Comparison of ENCODE assay signal across 13 mouse cellular contexts in the genomic region with DNA sequence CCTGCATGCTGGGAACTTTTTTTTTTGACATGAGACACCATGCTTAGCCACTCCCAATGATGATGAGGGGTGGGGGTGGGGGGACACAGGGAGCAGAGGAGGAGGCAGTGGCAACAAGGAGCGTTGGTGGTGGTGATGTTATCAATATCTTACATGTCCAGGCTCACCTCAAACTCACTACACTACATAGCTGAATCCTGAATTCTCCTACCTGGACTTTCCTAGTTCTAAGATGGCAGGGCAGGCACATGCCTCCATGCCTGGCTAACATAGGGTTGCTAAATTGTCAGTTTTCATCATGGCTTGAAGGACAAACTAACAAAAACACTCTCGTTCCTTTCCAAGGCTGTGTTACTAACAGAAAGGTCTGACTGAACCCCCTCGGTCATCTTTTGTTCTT.
"Had no signal": no experiment of that assay in that cellular context is flagged by ENCODE, and none has a peak within 500 bp of the region (broad histone marks: within the 10 kb centered on the region; RNA-seq: fewer than 3 reads in every experiment).

No protein-coding gene starts in this region.

- H3K9ac ChIP-seq: liver, embryonic 13.5 days; liver, postnatal 0 days; lung, embryonic 15.5 days; midbrain, embryonic 13.5 days; neural tube, embryonic 15.5 days had no signal

- H3K27ac ChIP-seq: liver, embryonic 13.5 days; lung, embryonic 15.5 days; midbrain, embryonic 13.5 days; neural tube, embryonic 15.5 days had no signal

- H3K4me3 ChIP-seq: liver, embryonic 13.5 days; lung, embryonic 15.5 days; midbrain, embryonic 13.5 days; myocyte; neural tube, embryonic 15.5 days had no signal

- ATAC-seq: intestine, embryonic 16.5 days; liver, postnatal 0 days; midbrain, embryonic 13.5 days had no signal

- H3K9me3 ChIP-seq: liver, embryonic 13.5 days; lung, embryonic 15.5 days; midbrain, embryonic 13.5 days; neural tube, embryonic 15.5 days had no signal

- H3K4me2 ChIP-seq: liver, embryonic 13.5 days; lung, embryonic 15.5 days; midbrain, embryonic 13.5 days; neural tube, embryonic 15.5 days had no signal

- H3K27me3 ChIP-seq: liver, embryonic 13.5 days; lung, embryonic 15.5 days; midbrain, embryonic 13.5 days; neural tube, embryonic 15.5 days had no signal

- H3K36me3 ChIP-seq: liver, embryonic 13.5 days; lung, embryonic 15.5 days; midbrain, embryonic 13.5 days; neural tube, embryonic 15.5 days had no signal

- DNase-seq: kidney, adult 2 months; kidney, postnatal 25 days; layer of hippocampus, postnatal 36 days; liver, embryonic 13.5 days; liver, postnatal 0 days; right cerebral cortex, adult 18-20 months; right cerebral cortex, postnatal 25 days; thymus, postnatal 4 days had no signal

- H3K4me1 ChIP-seq: liver, embryonic 13.5 days; midbrain, embryonic 13.5 days; neural tube, embryonic 15.5 days had no signal
